Mouse (Mus musculus) embryonic fibroblast, embryonic 13.5 days (primary cell): ENCODE measurements at regions not wholly inside any gene's neighbourhood (a gene's known extent, or its start where the extent isn't known, plus 50 kb on each side); places are given as distances from the start of the nearest gene placed in this dataset.

Source experiments
- H3K27ac ChIP-seq: 2 replicates; pipeline ENCODE4 v1.5.1; 2012; ENCODE audit warnings: low read length, control low read depth, inconsistent platforms; ENCODE audit not compliant: insufficient read depth
- H3K4me1 ChIP-seq: 2 replicates; pipeline ENCODE4 v1.6.1; 2011; ENCODE audit warnings: low read length; ENCODE audit not compliant: control insufficient read depth, insufficient read depth
- H3K4me3 ChIP-seq: 2 replicates; pipeline ENCODE4 v1.5.1; 2011; ENCODE audit warnings: mild to moderate bottlenecking, control low read depth, low read length; ENCODE audit not compliant: insufficient read depth
- CTCF ChIP-seq: IDR thresholded peaks from 2 replicates; pipeline ENCODE4 v1.5.1; 2011; ENCODE audit warnings: mild to moderate bottlenecking, control low read depth, low read length, moderate library complexity, borderline replicate concordance; ENCODE audit not compliant: insufficient read depth
- POLR2A ChIP-seq: IDR thresholded peaks from 2 replicates; pipeline ENCODE4 v1.6.1; 2011; ENCODE audit warnings: low read depth, mild to moderate bottlenecking, control low read depth, low read length, moderate library complexity

DNA sequence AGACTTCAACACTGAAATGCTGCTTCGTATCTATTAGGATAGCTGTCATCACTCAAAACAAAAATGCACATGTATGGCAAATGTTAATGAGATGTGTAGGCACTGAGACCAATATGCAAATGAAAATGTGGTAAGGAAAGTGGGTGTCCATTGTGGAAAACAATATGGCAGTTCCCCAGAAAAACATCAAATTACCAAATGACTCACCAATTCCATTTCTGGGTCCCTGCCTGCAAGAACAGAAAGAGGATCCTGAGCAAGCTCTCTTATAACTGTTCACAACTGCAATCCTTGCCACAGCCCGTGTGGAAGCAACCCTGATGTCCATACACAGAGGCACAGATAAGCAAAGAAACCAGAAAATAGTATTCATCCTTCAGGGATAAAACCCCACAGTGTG, 442.0 kb downstream of the Defb40 start:
- no peaks in the 10 kb centered on the region for H3K4me1 ChIP-seq
- no peak overlapping the region for H3K4me3 ChIP-seq
- TF ChIP-seq CTCF = no peak
- no peak for TF ChIP-seq POLR2A
- H3K27ac ChIP-seq = no peak overlapping the region

DNA sequence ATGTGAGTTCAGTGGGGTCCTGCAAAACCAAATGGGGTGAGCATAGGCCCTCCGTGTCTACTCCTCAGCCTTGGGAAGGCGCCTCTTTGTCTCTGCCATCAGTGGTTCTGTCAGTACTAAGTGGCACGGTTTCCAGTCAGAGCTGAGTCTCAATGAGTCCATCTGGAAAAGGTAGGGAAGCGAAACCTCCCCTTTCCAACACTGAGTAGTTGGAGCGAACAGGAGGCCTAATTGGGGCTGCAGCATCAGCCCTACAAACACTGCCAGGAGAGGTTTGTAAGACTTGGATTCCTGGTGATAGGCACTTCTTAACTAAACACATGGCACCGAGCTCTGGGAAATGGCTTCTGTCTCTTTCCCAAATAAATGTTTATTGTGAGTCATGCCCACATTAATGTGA, 449.9 kb downstream of the Defb40 start:
- no peaks in the 10 kb centered on the region for H3K4me1 ChIP-seq
- no peak for TF ChIP-seq CTCF
- no peak for TF ChIP-seq POLR2A
- no peak overlapping the region for H3K27ac ChIP-seq
- no peak overlapping the region for H3K4me3 ChIP-seq

DNA sequence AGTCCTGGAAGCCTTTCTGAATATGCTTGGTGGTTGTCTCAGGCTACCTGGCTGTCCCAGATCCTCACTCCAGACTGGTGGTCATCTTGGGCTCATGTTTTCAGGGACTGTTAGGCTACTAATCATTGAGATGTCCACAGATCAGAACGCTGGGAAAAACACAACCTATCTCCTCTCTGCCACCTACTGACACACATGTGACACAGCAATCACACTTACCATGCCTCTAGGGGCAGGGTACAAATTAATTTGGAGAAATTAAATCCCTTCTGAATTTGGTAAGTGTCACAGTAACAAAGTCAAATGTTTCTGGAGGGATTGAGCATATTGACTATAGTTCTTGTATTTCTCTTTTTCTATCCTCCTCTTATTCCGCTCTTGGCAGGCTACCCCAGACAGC, 465.6 kb downstream of the Defb40 start:
- no peak overlapping the region for H3K4me3 ChIP-seq
- no peak for TF ChIP-seq CTCF
- TF ChIP-seq POLR2A = no peak
- H3K4me1 ChIP-seq = no peaks in the 10 kb centered on the region

DNA sequence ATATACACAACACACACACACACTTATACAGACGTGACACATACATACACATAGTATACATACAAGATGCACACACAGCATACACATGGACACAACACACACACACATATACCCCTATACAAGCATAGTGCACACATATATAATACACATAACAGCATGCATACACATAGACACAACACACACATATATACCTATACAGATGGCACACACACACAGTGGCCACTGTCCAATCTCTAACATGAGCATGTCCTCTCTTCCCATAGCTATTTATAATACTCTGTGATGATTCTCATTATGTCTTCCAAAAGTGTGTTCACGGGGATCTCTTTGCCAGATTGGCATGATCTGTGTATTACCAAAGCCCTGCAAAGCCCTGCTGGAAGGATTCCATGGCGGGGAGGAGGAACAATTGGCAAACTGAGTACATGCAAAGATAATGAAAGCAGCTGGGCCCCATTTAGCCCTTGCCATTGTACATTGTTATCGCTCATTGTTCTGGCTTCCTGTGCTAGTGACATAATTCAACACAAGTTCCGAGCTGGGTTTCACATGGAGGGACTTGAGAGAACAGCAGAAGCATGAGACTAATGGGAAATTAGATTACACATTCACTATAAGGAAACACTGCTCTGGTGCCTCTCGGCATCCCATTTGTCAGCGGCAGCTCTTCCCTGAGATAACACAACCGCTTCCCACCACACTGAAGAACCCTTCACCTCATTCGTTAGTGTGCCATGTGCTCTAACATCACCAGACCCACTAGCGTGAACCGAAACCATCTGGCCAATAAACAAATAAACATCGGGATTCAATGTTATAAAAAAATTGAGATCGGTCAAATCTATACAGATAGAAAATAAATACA, 471.7 kb downstream of the Defb40 start:
- Histone ChIP-seq H3K27ac (no peak overlapping the region), H3K4me1 (no peaks in the 10 kb centered on the region), H3K4me3 (no peak overlapping the region)
- TF ChIP-seq CTCF (no peak), POLR2A (no peak)

More for the DNA sequence above, 465.6 kb downstream of the Defb40 start:
- H3K27ac ChIP-seq = no peak overlapping the region

DNA sequence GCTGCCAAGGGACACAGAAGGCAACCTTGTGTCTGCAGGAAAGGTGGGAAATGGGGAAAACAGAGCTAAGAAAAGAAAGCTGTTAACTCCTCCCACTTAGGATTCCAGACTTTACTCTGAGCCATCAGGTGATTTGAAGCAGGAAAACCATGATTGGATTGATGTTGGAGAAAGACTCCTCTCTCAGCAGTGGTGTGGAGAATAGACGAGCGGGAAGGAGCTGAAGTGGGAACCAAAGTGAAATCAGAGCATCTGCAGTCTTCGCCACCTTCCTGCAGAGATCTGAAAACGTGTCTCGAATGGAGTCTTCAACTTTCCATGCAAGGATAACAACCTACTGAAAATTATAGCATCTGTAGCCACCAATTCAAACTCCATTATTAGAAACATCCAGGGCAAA, 487.4 kb downstream of the Defb40 start:
- H3K4me3 ChIP-seq = no peak overlapping the region
- no peak for TF ChIP-seq CTCF
- TF ChIP-seq POLR2A = no peak
- H3K27ac ChIP-seq = no peak overlapping the region
- H3K4me1 ChIP-seq = no peaks in the 10 kb centered on the region

DNA sequence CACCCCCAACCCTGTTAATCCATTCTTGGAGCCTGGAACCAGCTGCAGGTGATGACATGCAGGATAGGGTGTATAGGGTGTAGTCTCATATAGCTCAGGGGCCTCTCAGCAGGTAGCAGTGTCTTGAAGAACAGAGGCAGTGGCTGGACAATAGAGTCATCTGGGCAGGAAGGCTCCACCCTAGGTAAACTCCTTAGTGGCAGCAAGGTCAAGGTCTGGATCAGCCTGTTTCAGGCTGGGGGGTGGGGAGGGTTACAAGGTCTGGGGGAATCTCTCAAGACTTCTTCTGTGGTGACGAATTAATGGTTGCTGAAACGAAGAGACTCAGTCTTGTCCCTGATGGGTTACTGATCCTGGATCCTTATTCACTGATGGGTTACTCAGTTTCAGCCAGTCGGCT, 498.0 kb downstream of the Defb40 start:
- H3K27ac ChIP-seq = no peak overlapping the region
- H3K4me1 ChIP-seq = no peaks in the 10 kb centered on the region
- TF ChIP-seq POLR2A = no peak
- no peak for TF ChIP-seq CTCF
- H3K4me3 ChIP-seq = no peak overlapping the region

DNA sequence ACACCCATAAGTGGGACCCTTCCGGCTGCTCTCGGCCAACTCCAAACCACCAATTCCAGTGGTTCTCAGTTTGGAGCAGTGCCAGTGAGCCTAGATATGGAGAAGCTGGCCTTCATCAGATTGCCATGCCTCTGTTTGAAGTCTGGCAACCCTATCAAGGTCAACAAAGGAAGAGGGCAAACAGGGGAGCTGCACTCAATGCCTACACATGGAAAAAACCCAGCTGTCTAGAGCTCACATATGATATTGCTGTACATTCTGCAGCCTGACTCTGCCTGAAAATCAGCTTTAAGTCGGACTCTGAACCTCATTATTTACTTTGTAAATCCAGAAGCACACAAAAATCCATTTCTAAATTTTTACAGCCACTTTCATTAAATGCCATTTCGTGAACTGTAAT, 499.9 kb downstream of the Defb40 start:
- H3K4me3 ChIP-seq = no peak overlapping the region
- H3K27ac ChIP-seq = no peak overlapping the region
- no peak for TF ChIP-seq CTCF
- TF ChIP-seq POLR2A = no peak
- no peaks in the 10 kb centered on the region for H3K4me1 ChIP-seq

DNA sequence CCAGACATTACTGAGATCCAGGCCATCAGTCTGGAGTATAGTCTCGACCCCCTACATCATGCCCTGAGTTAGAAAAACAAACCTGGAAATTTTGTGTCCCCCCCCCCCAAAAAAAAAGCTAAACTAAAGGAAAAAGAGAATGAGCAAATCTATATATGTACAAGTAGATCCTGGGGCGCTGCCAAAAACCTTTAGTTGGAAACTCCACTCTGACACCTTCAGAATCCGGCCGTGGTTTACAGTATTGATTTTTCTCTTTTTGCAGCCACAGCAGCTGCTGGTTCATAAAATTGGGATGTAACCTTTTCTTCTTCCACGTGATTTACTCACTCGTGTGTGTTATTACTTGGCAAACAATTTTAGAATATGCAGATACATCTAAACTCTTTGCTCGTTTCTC, 510.5 kb downstream of the Defb40 start:
- no peak overlapping the region for H3K27ac ChIP-seq
- no peaks in the 10 kb centered on the region for H3K4me1 ChIP-seq
- no peak overlapping the region for H3K4me3 ChIP-seq
- TF ChIP-seq CTCF (no peak), POLR2A (no peak)

DNA sequence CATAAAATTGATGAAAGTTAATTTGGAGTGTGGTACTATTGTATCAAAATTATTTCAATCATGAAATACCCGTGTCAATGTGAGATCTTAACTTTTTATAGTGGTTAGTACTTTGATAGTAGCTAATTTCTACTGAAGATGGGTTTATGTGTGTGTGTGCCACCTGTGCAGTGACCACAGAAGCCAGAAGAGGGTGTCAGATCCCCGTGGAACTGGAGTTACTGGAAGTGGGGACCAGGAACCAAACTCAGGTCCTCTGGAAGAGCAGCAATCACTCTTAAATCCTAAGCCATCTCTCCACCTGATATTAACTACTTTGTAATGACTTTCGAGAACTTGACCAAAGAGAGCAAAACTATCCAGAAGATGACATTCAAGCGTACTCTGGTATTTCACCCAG, 517.4 kb downstream of the Defb40 start:
- no peak overlapping the region for H3K4me3 ChIP-seq
- H3K27ac ChIP-seq = no peak overlapping the region
- no peaks in the 10 kb centered on the region for H3K4me1 ChIP-seq
- TF ChIP-seq CTCF = no peak
- no peak for TF ChIP-seq POLR2A

DNA sequence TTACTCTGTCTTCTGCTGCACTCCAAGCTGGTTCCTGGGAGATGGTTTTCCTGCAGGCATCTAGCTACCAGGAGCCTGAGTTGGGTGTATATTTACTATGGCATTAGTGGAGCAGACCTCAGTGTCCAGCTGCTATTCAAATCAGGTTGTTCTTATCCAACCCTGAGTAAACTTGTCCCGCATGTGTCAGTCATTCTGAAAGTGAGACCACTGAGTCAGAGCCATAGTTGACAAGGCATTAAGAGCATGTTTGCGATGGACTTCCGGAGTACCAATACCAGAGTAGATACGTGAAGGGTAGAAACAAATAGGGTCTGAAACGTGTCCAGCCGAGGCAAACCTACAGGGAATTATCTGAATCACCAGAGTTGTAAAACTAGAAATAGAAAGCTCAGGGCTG, 520.6 kb downstream of the Defb40 start:
- Histone ChIP-seq H3K4me1 (no peaks in the 10 kb centered on the region), H3K4me3 (no peak overlapping the region), H3K27ac (no peak overlapping the region)
- TF ChIP-seq POLR2A (no peak), CTCF (no peak)
